In the genomic region with DNA sequence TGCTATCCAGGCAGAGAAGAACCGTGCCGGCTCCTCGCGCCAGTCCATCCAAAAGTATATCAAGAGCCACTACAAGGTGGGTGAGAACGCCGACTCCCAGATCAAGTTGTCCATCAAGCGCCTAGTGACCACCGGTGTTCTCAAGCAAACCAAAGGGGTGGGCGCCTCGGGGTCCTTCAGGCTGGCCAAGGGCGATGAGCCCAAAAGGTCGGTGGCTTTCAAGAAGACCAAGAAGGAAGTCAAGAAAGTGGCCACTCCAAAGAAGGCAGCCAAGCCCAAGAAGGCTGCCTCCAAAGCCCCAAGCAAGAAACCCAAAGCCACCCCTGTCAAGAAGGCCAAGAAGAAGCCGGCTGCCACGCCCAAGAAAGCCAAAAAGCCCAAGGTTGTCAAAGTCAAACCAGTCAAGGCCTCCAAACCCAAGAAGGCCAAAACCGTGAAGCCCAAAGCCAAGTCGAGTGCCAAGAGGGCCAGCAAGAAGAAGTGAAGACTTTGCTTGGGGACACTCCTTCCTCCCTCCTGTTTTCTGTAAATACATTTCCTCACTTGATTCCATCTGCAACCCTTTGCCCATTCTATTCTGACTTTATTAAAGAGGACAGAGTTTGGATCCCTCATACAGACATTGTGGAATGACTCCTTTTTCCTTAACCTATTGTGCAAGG, we compare ENCODE assay signal across 8 mouse cellular contexts. TPM values are rescaled to one million over a fixed set of nuclear protein-coding genes. Genes with fewer than 3 reads are reported as not detected.
A peak's percentile ranks its signal among the peaks of the same experiment; 100 is the strongest.
DNase-seq lines count a peak whose midpoint lies in the region; ATAC-seq lines count a peak whose summit lies in the region.

No protein-coding gene starts in this region.

- no peaks in the 10 kb centered on the region for H3K9me3 ChIP-seq in lung, embryonic 16.5 days (ENCODE audit: control insufficient read depth, low read length)
- H3K9me3 ChIP-seq in embryonic facial prominence, embryonic 15.5 days (replicated peaks), result no peaks in the 10 kb centered on the region
- no peaks in the 10 kb centered on the region for H3K9me3 ChIP-seq in intestine, embryonic 16.5 days (ENCODE audit: control insufficient read depth, low read length)
- H3K9me3 ChIP-seq in neural tube, embryonic 15.5 days (replicated peaks), result no peaks in the 10 kb centered on the region

- H3K27me3 ChIP-seq in lung, embryonic 16.5 days (ENCODE audit: control insufficient read depth, insufficient read depth, low read depth, low read length), result no peaks in the 10 kb centered on the region
- H3K27me3 ChIP-seq in embryonic facial prominence, embryonic 15.5 days, result no peaks in the 10 kb centered on the region
- no peaks in the 10 kb centered on the region for H3K27me3 ChIP-seq in intestine, embryonic 16.5 days (replicated peaks; ENCODE audit: control insufficient read depth, insufficient read depth, low read length)
- H3K27me3 ChIP-seq in neural tube, embryonic 15.5 days (replicated peaks), result no peaks in the 10 kb centered on the region; the same call in 1 of the 2 replicates

- ATAC-seq in lung, embryonic 16.5 days (ENCODE audit: low read depth), result no peak
- ATAC-seq in embryonic facial prominence, embryonic 15.5 days (ENCODE audit: insufficient number of reproducible peaks, low FRiP score, low TSS enrichment, low read depth), result no peak
- no peak for ATAC-seq in intestine, embryonic 16.5 days
- ATAC-seq in neural tube, embryonic 15.5 days (ENCODE audit: low FRiP score), result 0 out of 2 replicates have a peak, but pooled peaks have one; percentile 1

- WGBS in lung, embryonic 16.5 days, result 14% methylated on average over 16 of the region's 16 CpGs
- WGBS in embryonic facial prominence, embryonic 15.5 days, result 23% methylated on average over 16 of the region's 16 CpGs
- WGBS in intestine, embryonic 16.5 days, result 14% methylated on average over 16 of the region's 16 CpGs
- 21% methylated on average over 16 of the region's 16 CpGs for WGBS in neural tube, embryonic 15.5 days

- peak overlapping the region; percentile 95 for H3K27ac ChIP-seq in lung, embryonic 16.5 days (ENCODE audit: low read length)
- peak overlapping the region; percentile 97 for H3K27ac ChIP-seq in embryonic facial prominence, embryonic 15.5 days (replicated peaks)
- peak overlapping the region; percentile 98 for H3K27ac ChIP-seq in intestine, embryonic 16.5 days (ENCODE audit: low read length)
- H3K27ac ChIP-seq in neural tube, embryonic 15.5 days (replicated peaks), result peak overlapping the region; percentile 92

- peak overlapping the region; percentile 83 for H3K4me3 ChIP-seq in lung, embryonic 16.5 days (ENCODE audit: low read length)
- peak overlapping the region; percentile 81 for H3K4me3 ChIP-seq in embryonic facial prominence, embryonic 15.5 days (replicated peaks)
- peak overlapping the region; percentile 69 for H3K4me3 ChIP-seq in intestine, embryonic 16.5 days (ENCODE audit: low read length)
- H3K4me3 ChIP-seq in neural tube, embryonic 15.5 days (replicated peaks), result peak overlapping the region; percentile 60

- peak overlapping the region; percentile 100 for H3K9ac ChIP-seq in lung, embryonic 16.5 days (ENCODE audit: low read length)
- peak overlapping the region; percentile 91 for H3K9ac ChIP-seq in embryonic facial prominence, embryonic 15.5 days
- peak overlapping the region; percentile 100 for H3K9ac ChIP-seq in intestine, embryonic 16.5 days (ENCODE audit: low read depth, low read length)
- H3K9ac ChIP-seq in neural tube, embryonic 15.5 days (replicated peaks), result peak overlapping the region; percentile 85

- H3K4me1 ChIP-seq in lung, embryonic 16.5 days (replicated peaks; ENCODE audit: control insufficient read depth, insufficient read depth, low read length), result peaks cover 30% of the 10 kb centered on the region
- H3K4me1 ChIP-seq in embryonic facial prominence, embryonic 15.5 days, result peaks cover 32% of the 10 kb centered on the region
- H3K4me1 ChIP-seq in intestine, embryonic 16.5 days (ENCODE audit: control insufficient read depth, insufficient read depth, low read length), result peaks cover 32% of the 10 kb centered on the region
- H3K4me1 ChIP-seq in neural tube, embryonic 15.5 days, result peaks cover 58% of the 10 kb centered on the region

- H3K4me2 ChIP-seq in lung, embryonic 16.5 days (ENCODE audit: low read depth, low read length), result peak overlapping the region; percentile 99
- peak overlapping the region; percentile 97 for H3K4me2 ChIP-seq in embryonic facial prominence, embryonic 15.5 days (replicated peaks)
- peak overlapping the region; percentile 96 for H3K4me2 ChIP-seq in intestine, embryonic 16.5 days (ENCODE audit: low read depth, low read length)
- peak overlapping the region; percentile 99 for H3K4me2 ChIP-seq in neural tube, embryonic 15.5 days

- H3K36me3 ChIP-seq in lung, embryonic 16.5 days (ENCODE audit: control insufficient read depth, insufficient read depth, low read length), result no peaks in the 10 kb centered on the region
- H3K36me3 ChIP-seq in embryonic facial prominence, embryonic 15.5 days, result no peaks in the 10 kb centered on the region
- H3K36me3 ChIP-seq in intestine, embryonic 16.5 days (ENCODE audit: control insufficient read depth, insufficient read depth, low read length), result no peaks in the 10 kb centered on the region
- no peaks in the 10 kb centered on the region for H3K36me3 ChIP-seq in neural tube, embryonic 15.5 days

- no peak for DNase-seq in lung, postnatal 10 days
- no peak for DNase-seq in adrenal gland, postnatal 4 days (ENCODE audit: low spot score in 2 of 2)
- DNase-seq in spleen, adult 18-20 months, result no peak
- DNase-seq in layer of hippocampus, adult 11-12 months (ENCODE audit: low spot score), result no peak

RNA-seq across cellular contexts. Expression of a gene that starts 0.7 kb away (rescaled TPM):
- polyA plus RNA-seq in lung, embryonic 16.5 days (2015; fragmentation: Nextera tagmentation; extraction: Ambion mirVana), result 516 and 576 TPM in 2 replicates
- 553 and 582 TPM in 2 replicates for polyA plus RNA-seq in embryonic facial prominence, embryonic 15.5 days (2015; fragmentation: Nextera tagmentation; extraction: Ambion mirVana)
- polyA plus RNA-seq in intestine, embryonic 16.5 days (2015; fragmentation: Nextera tagmentation; extraction: Ambion mirVana), result 438 and 456 TPM in 2 replicates
- 169 and 222 TPM in 2 replicates for polyA plus RNA-seq in neural tube, embryonic 15.5 days (2015; fragmentation: Nextera tagmentation; extraction: Ambion mirVana)
- total RNA-seq in adrenal gland, postnatal 4 days (2021), result 100 to 1,000 TPM; 361 to 374 TPM

RNA-seq across cellular contexts. Expression of a gene that starts 12.7 kb away (rescaled TPM):
- polyA plus RNA-seq in lung, embryonic 16.5 days (2015; fragmentation: Nextera tagmentation; extraction: Ambion mirVana), result not detected in 2 replicates
- polyA plus RNA-seq in embryonic facial prominence, embryonic 15.5 days (2015; fragmentation: Nextera tagmentation; extraction: Ambion mirVana), result 0.14 and 0.37 TPM in 2 replicates
- 1.8 and 2.3 TPM in 2 replicates for polyA plus RNA-seq in intestine, embryonic 16.5 days (2015; fragmentation: Nextera tagmentation; extraction: Ambion mirVana)
- polyA plus RNA-seq in neural tube, embryonic 15.5 days (2015; fragmentation: Nextera tagmentation; extraction: Ambion mirVana), result 0.14 and 0.17 TPM in 2 replicates
- 1 to 10 TPM in 1 of 2 experiments, under 1 TPM in 1; 0.65 to 1.1 TPM for total RNA-seq in adrenal gland, postnatal 4 days (2021)

RNA-seq across cellular contexts. Expression of a gene that starts 33.7 kb away (rescaled TPM):
- polyA plus RNA-seq in lung, embryonic 16.5 days (2015; fragmentation: Nextera tagmentation; extraction: Ambion mirVana), result 52.6 and 56.7 TPM in 2 replicates
- polyA plus RNA-seq in embryonic facial prominence, embryonic 15.5 days (2015; fragmentation: Nextera tagmentation; extraction: Ambion mirVana), result 58.7 and 71.7 TPM in 2 replicates
- 56.4 and 57.5 TPM in 2 replicates for polyA plus RNA-seq in intestine, embryonic 16.5 days (2015; fragmentation: Nextera tagmentation; extraction: Ambion mirVana)
- polyA plus RNA-seq in neural tube, embryonic 15.5 days (2015; fragmentation: Nextera tagmentation; extraction: Ambion mirVana), result 52.4 and 52.8 TPM in 2 replicates
- 10 to 100 TPM; 23.8 to 29.7 TPM for total RNA-seq in adrenal gland, postnatal 4 days (2021)

RNA-seq across cellular contexts. Expression of a gene that starts 46.0 kb away (rescaled TPM):
- polyA plus RNA-seq in lung, embryonic 16.5 days (2015; fragmentation: Nextera tagmentation; extraction: Ambion mirVana), result 196 and 209 TPM in 2 replicates
- 197 and 205 TPM in 2 replicates for polyA plus RNA-seq in embryonic facial prominence, embryonic 15.5 days (2015; fragmentation: Nextera tagmentation; extraction: Ambion mirVana)
- 221 and 238 TPM in 2 replicates for polyA plus RNA-seq in intestine, embryonic 16.5 days (2015; fragmentation: Nextera tagmentation; extraction: Ambion mirVana)
- 164 and 193 TPM in 2 replicates for polyA plus RNA-seq in neural tube, embryonic 15.5 days (2015; fragmentation: Nextera tagmentation; extraction: Ambion mirVana)
- 100 to 1,000 TPM; 158 to 162 TPM for total RNA-seq in adrenal gland, postnatal 4 days (2021)
